Mouse (Mus musculus) gastrocnemius, adult 8-10 months (tissue): Measurements from ENCODE around the gene Rex1bd. TPM values are rescaled to one million over a fixed set of nuclear protein-coding genes. Genes with fewer than 3 reads are reported as not detected.

ENCODE experiments used
- DNase-seq, 2 experiments: peaks; one replicate each; pipeline ENCODE4 v3.0.0; 2022; ENCODE audit warnings: low spot score in 2 of 2
- total RNA-seq, 4 experiments: library from RNA; stranded (reverse); gene quantifications; 2 replicates each; pipeline ENCODE4 v1.2.4; 2022

Gene Rex1bd
- total RNA-seq, 4 experiments from 2014 or later: 175 to 196 (median 181) TPM

DNA sequence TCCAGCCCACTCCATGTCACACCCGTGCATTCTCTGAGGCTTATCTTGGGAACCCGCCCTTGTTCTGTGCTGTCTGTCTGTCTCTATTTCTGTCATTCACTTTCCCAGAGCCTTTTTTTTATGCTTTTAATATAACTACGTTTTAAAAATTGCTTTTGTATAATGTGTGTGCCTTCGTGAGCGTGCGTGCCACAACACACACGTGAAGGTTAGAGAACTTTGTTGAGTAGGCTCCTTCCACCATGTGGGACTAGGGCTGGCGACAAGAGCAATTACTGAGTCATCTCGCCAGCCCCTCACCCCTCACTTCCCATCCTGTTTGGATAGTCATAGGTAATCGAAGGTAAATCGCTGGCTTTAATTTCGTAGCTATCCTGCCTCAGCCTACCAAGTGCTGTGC, 4.0 kb downstream of the Rex1bd start:
- no peak for DNase-seq

- DNase-seq: peak; percentile 44 to 68
Observed at GRCm38 (mm10) chr8:70501820-70502529, 4.6 kb downstream of the Rex1bd start.

GRCm38 (mm10) chr8:70500386-70501301, 5.9 kb downstream of the Rex1bd start:
- no peak for DNase-seq

GRCm38 (mm10) chr8:70495771-70496062, 10.8 kb downstream of the Rex1bd start:
- DNase-seq: no peak

DNA sequence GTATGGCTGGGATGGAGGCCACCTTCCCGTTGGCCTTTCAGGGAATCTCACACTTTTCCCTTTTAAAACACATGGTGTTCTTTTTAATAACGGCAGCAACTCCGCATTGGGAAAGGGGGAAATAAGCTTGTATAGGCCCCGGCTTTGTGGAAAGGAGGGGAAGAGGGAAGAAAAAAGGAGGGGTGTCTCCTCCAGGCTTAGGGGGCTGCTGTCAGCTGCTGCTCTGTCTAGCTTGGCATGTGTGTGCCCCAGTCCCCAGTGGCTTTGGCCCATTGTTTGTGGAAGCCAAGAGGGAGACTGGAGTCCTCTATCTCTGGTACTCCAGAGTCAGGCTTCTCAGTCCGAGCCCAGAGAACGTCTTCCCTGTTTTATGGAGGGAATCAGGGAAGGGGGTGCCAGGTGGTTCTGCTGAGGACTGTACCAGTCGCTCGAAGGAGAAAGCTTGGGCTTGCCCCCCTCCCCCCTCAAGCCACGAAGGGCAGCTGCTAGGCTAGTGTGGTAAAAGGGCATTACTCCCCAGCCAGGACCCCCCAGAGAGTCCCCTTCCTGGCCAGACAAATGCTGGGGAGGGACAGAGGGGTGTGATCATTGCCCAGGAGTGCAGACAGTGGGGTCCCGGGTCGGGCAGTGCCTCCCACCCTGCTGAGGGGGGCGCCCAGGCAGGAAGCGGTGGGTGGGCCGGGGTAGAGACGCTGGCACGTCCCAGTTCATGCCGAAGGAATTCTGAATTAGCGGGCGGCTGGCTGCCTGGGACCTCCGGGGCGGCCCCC, 11.4 kb downstream of the Rex1bd start:
- DNase-seq: no peak

GRCm38 (mm10) chr8:70494416-70494945, 12.1 kb downstream of the Rex1bd start:
- no peak for DNase-seq

DNA sequence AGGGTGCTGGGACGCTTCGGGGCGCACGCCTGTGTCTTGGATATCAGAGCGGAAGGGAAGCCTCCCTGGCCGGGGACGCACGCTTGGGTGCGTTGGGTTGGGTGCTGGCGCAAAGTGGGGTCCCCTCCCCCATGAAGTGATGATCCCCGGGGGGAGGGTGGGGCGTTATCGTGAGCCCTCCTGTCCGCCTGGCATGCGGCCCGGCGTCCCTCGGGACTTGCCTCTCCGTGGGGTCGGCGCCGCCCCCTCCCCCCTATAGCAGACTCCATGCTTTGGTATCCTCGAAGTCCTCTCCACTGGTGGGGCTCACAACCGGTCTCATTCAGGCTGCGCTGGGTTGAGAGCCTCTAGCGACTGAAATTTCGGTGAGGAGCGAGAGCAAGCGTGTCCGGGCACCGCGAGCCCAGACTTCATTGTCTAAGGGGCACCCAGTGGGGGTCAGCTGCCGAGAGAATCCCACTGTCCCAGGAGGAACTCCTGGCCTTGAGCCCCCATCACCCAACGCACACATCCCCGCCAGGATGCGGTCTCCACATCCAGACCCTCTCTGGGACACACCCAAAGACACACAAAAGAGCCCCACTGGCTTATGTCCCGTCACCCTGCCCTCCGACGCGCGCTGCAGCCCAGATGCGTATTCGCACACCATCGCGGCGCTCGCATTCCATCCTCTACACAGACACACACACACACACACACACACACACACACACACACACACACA, 12.7 kb downstream of the Rex1bd start:
- no peak for DNase-seq

GRCm38 (mm10) chr8:70492664-70493640, 13.6 kb downstream of the Rex1bd start, which contains the start of gene Crlf1:
TSS of gene Crlf1 (plus strand) at chr8:70493158.
- no peak for DNase-seq

DNA sequence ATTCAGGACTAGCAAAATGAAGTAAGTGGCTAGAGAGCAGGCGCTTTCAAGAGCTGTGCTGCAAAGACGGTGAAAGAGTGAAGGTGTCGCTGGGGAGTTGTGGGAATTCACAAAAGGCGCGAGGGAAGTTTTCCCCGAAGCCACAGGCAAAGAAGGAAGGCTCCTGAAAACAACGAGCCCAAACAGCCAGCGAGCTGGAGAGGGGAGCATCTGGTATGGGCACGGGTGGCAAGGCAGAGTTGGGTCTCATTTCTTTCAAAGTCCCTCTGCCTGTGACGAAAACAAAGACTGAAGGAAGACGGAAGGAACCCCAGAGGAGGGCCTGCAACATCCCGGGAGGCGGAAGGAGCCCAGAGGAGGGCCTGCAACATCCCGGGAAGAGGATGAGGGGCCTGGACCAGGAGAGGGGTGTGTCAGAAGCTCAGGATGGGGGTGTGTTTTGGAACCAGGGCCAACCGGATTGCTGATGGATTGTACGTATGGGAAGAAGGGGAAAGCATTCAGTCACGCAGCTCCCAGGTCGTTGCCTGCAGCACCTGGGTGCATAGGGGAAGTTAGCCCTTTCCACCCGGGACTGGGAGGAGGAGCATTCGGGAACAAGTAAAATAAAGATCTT, 15.6 kb downstream of the Rex1bd start:
- DNase-seq: no peak

GRCm38 (mm10) chr8:70490061-70490879, 16.3 kb downstream of the Rex1bd start:
- DNase-seq: no peak

DNA sequence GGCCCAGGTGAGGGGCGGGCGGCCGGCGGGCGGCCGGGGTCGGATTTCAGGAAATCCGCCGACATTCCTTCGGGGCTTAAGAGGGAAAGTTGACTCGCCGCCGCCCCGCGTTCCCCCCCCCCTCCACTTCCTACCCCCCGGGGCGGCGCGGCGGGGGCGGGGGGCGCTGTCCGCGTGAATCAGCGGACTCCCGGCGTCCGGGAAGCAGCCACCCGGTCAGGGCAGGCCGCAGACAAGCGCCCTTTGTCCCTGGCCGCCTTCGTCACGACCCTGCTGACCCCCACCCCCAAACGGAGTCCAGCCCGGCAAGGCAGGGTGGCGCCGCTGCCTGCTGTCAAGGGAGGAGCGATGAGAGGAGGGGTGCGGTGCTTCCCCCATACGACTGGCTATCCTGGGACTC, 17.0 kb downstream of the Rex1bd start:
- no peak for DNase-seq

GRCm38 (mm10) chr8:70488931-70489470, 17.6 kb downstream of the Rex1bd start:
- DNase-seq: no peak

DNA sequence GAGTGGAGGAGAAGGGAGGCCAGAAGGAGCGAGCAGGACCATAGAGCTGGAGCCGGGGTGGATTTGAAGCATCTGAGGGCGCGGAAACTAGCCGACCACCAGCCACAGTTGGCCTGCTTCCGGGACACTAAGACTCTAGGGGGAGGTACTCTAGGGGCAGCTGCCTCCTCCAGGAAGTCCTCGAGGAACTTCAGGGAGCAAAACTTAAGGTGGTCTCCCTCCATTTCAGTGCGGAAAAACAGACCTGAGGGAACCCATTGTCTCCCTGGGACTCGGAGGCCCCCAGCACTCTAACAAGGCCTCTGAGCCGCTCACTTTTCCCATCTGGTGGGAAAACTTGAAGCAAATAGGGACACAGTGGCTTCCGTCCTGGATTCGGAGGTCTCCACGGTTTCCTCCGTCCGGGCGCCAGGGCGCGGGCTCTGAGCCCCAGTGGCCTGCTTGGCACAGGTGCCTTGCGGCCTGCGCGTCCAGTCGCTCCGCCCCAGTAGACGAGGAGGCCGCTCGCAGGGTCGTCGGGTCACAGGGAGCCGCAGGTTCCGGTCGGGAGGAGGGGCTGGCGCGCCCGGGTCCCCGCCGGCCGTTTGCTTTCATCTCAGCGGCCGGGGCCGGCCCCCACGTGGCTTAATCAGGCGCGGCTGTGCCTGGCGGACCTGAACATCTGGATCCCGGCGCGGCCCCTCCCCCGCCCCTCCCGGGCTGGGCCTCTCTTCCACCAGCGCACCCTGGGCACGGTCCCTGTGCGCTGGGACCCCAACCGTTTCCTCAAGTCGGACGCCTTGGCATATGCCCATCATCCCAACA, 18.4 kb downstream of the Rex1bd start:
- no peak for DNase-seq

GRCm38 (mm10) chr8:70486941-70487520, 19.5 kb downstream of the Rex1bd start, which contains the start of gene Tmem59l:
TSS of gene Tmem59l (minus strand) at chr8:70487358.
- no peak for DNase-seq

DNA sequence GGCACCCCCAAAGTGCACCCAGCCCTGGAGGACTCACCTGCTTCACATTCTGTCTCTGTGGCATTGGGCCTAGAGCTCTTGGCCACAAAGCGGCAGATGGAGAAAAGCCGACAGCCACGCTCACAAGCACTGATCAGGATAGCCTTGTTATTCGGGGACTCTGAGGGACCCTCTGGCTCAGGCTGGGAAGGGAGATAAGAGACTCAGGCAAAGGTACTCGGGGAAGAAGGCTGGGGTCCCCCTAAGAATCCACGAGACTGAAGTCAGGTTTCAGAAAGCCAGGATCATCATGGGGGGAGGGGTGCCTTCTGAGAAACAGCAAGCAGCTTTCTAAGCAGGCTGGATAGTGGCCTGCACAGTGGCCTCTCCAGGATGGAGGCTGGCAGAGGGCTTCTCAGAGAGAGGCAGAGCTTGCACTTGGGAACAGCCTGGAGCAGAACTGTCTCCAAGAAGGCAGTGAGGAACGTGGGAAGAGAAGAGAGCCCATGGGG, 20.3 kb downstream of the Rex1bd start:
- DNase-seq: no peak

DNA sequence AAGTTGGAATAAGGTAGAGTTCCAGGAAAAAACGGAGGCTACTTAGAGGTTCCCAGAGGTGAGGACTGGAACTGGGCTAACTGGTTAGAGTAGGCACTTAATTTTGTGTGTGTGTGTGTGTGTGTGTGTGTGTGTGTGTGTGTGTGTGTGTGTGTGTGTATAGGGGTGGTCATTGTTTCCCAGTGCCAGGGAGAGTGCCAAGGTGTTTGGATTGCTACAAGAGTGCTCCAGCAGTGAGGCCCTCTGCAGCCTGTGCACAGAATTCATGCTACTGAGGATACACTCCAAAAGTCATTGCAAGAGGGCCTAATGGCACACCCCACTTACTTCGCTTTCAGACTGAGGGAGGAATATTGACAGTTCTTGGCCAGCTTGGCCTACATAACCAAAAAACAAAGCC, 23.6 kb downstream of the Rex1bd start:
- DNase-seq: no peak

DNA sequence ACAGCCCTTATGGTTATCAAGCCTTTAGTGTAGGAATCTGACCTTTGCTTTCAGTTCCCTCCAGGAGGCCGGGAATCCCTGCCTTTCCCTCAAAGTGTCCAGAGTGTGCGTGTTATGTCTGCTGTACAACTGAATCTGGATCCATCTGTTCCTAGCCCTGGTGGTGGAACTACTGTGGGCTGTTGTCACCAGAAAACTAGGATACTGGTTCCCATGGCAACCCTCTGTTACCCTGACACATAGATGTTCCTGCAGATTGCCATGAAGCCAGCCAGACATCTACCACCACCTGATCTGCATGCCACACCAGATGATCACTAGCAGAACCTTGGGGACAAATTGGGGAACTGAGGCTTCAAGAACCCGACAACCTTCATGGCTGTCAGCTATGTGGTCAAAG, 24.6 kb downstream of the Rex1bd start:
- no peak for DNase-seq
